Mouse (Mus musculus): ENCODE results near the gene Sfta2. TPM values are rescaled to one million over a fixed set of nuclear protein-coding genes. Genes with fewer than 3 reads are reported as not detected.

Gene Sfta2
- not detected in 2 replicates for polyA plus RNA-seq (2012; ENCODE audit: low replicate concordance)

DNA sequence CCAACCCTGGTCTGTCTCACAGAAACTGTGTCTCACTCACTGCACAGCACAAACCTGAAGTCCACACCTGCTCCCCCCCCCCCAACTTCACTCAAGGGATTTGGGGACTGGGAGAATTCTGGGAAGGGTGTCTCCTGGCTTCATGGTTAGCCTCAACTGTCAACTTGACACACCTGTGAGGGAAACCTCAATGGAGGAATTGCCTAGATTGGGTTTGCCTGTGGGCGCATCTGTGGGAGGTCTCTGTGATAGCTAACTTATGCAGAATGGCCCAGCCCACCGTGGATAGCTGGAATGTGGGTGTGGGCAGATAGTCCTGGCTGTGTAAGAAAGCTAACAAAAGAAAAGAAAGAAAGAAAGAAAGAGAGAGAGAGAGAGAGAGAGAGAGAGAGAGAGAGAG, at the start of gene Sfta2:
Gene Sfta2, plus strand, starts transcription at position 301 of the 400 bp plus-strand sequence.

GRCm38 (mm10) chr17:35551881-35552414, 49.4 kb upstream of the Sfta2 start, which contains the start of gene Cdsn:
Cdsn (plus strand) TSS chr17:35552128.

GRCm38 (mm10) chr17:35567150-35567549, 34.2 kb upstream of the Sfta2 start, which contains the start of gene 2300002M23Rik:
2300002M23Rik (plus strand) TSS chr17:35567450.

DNA sequence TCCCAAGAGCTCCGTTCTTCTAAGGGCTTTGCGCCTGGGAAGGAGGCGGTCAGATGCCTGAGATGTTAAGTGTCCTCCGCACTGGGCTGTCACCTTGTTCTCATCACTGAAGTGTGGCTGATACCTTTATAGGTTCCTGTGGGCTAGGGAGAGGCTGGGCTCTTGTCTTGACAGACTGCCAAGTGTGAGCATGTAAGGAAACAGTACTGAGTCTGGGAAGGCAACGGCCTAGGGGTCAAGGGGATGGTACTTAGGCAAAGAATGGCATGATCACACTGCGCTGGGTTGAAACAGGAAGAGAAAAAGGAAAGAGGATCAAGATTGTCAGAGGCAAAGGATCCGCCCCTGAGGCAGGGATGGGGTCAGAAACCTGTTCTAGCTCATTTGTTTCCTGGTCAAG, 25.2 kb downstream of the Sfta2 start, which contains the start of gene Gm9573:
Gene Gm9573, minus strand, starts transcription at position 101 of the 400 bp plus-strand sequence.

GRCm38 (mm10) chr17:35643609-35644236, 42.4 kb downstream of the Sfta2 start, which contains the start of gene Mucl3:
Mucl3 (minus strand) TSS chr17:35643695.

GRCm38 (mm10) chr17:35667334-35668065, 66.2 kb downstream of the Sfta2 start, which contains the start of gene Vars2:
Vars2 (minus strand) TSS chr17:35667592.

GRCm38 (mm10) chr17:35673416-35674035, 72.2 kb downstream of the Sfta2 start, which contains the start of gene Gtf2h4:
Gtf2h4 (minus strand) TSS chr17:35673739.

Other genes starting within 250 kb of the Sfta2 start
- gene H2-Q4, start 221.9 kb upstream of the Sfta2 start, polyA plus RNA-seq (2012; ENCODE audit: low replicate concordance): 114 and 185 TPM in 2 replicates
- 67.9 and 111 TPM in 2 replicates for gene H2-Q6, start 176.7 kb upstream of the Sfta2 start, polyA plus RNA-seq (2012; ENCODE audit: low replicate concordance)
- gene H2-Q7, start 162.4 kb upstream of the Sfta2 start, polyA plus RNA-seq (2012; ENCODE audit: low replicate concordance): 8.4 and 19.9 TPM in 2 replicates
- gene H2-Q10, start 131.5 kb upstream of the Sfta2 start, polyA plus RNA-seq (2012; ENCODE audit: low replicate concordance): 2.4 and 3.7 TPM in 2 replicates
- not detected in 2 replicates for gene Pou5f1, start 95.5 kb upstream of the Sfta2 start, polyA plus RNA-seq (2012; ENCODE audit: low replicate concordance)
- gene Tcf19, start 84.7 kb upstream of the Sfta2 start, polyA plus RNA-seq (2012; ENCODE audit: low replicate concordance): 65.9 and 189 TPM in 2 replicates
- gene Cchcr1, start 84.4 kb upstream of the Sfta2 start, polyA plus RNA-seq (2012; ENCODE audit: low replicate concordance): 14.0 and 29.7 TPM in 2 replicates
- 5.1 and 6.5 TPM in 2 replicates for gene Psors1c2, start 68.3 kb upstream of the Sfta2 start, polyA plus RNA-seq (2012; ENCODE audit: low replicate concordance)
- gene Cdsn, start 49.4 kb upstream of the Sfta2 start, polyA plus RNA-seq (2012; ENCODE audit: low replicate concordance): not detected in 2 replicates
- gene 2300002M23Rik, start 34.1 kb upstream of the Sfta2 start, polyA plus RNA-seq (2012; ENCODE audit: low replicate concordance): 0.18 and 0.27 TPM in 2 replicates
- not detected in 2 replicates for gene Gm9573, start 25.1 kb downstream of the Sfta2 start, polyA plus RNA-seq (2012; ENCODE audit: low replicate concordance)
- 0.07 TPM in 1 of 2 replicates, not detected in the other for gene Mucl3, start 42.1 kb downstream of the Sfta2 start, polyA plus RNA-seq (2012; ENCODE audit: low replicate concordance)
- 130 and 160 TPM in 2 replicates for gene Vars2, start 66.0 kb downstream of the Sfta2 start, polyA plus RNA-seq (2012; ENCODE audit: low replicate concordance)
- 13.7 and 44.1 TPM in 2 replicates for gene Gtf2h4, start 72.2 kb downstream of the Sfta2 start, polyA plus RNA-seq (2012; ENCODE audit: low replicate concordance)
- gene Ddr1, start 103.1 kb downstream of the Sfta2 start, polyA plus RNA-seq (2012; ENCODE audit: low replicate concordance): 8.0 and 11.4 TPM in 2 replicates
- gene Ier3, start 220.1 kb downstream of the Sfta2 start, polyA plus RNA-seq (2012; ENCODE audit: low replicate concordance): 13.5 and 25.1 TPM in 2 replicates
- 15.9 and 21.2 TPM in 2 replicates for gene Flot1, start 221.7 kb downstream of the Sfta2 start, polyA plus RNA-seq (2012; ENCODE audit: low replicate concordance)
- 56.2 and 381 TPM in 2 replicates for gene Tubb5, start 236.8 kb downstream of the Sfta2 start, polyA plus RNA-seq (2012; ENCODE audit: low replicate concordance)
- 7.6 and 23.3 TPM in 2 replicates for gene Mdc1, start 240.0 kb downstream of the Sfta2 start, polyA plus RNA-seq (2012; ENCODE audit: low replicate concordance)